Mouse (Mus musculus) testis, adult 2 months (tissue): ENCODE results near the gene Srek1ip1.

Experiments used
- CTCF ChIP-seq: fragments of 200-500 bp; IDR thresholded peaks from 2 replicates; pipeline ENCODE4 v1.5.1; 2012; ENCODE audit warnings: low read depth, mild to moderate bottlenecking, inconsistent platforms, low read length, moderate library complexity; ENCODE audit not compliant: control insufficient read depth, insufficient read depth, insufficient replicate concordance
- POLR2A ChIP-seq: fragments of 200-500 bp; IDR thresholded peaks from 2 replicates; pipeline ENCODE4 v1.6.1; 2012; ENCODE audit warnings: low read depth, mild to moderate bottlenecking, inconsistent platforms, low read length, moderate library complexity; ENCODE audit not compliant: control insufficient read depth

DNA sequence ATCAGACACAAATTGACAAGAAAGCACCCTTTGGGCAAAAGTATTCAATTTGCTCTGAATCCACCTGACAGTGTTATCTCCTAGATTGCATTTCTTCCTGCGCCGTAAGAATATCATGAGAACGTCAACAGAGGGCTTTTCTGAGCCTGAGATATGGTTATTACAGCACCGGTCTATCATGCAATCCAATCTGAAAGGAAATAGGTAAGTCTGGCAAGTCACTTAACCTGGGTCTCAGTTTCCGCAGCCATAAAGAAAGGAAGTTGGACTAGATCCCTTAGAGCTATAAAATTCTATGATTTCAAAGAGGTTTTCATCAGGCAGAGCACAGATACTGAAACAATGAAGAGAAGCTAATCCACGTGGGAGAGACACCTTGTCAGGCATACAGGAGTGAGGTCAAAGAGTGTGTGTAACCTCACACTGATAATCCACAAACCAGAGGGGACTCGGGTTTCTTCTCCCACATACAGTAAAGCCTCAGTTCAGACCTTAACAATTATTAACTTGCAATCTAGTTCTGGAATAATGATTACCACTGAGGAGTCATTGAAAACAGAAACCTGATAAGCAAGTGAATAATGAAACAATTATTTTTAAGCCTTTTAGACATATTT, 7.4 kb downstream of the Srek1ip1 start:
- TF ChIP-seq CTCF, result no peak
- no peak for TF ChIP-seq POLR2A
